Mouse (Mus musculus): ENCODE results near the gene Wwox. TPM values are rescaled to one million over a fixed set of nuclear protein-coding genes. Genes with fewer than 3 reads are reported as not detected.

Gene Wwox
- polyA plus RNA-seq, 1 experiment from 2014 or later = 13.8 TPM

DNA sequence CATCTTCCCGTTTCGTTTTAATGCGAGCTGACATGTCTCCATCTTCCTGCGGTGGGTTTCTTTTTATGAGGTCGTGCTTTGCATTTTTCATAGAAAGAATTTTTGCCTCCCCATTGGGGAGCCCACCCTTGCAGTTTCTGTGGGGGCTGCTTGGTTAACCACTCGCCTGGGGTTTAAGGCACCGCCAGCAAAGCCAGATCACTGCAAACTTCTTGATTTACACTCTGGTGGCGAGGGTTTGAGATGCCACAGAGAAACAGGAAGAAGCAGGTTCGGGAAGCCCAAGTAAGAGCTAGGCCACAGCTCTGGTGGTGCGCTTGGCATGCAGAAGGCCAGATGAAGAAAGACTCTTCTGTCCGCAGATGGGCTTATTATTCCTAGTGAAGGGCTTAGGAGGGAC, 789.4 kb downstream of the Wwox start:
- 90% methylated on average over 11 of the region's 11 CpGs for WGBS
- no peaks in the 10 kb centered on the region for H3K4me1 ChIP-seq (replicated peaks; ENCODE audit: control insufficient read depth, insufficient read depth, low read length)
- no peaks in the 10 kb centered on the region for H3K9me3 ChIP-seq (ENCODE audit: control insufficient read depth, low read length)
- H3K27me3 ChIP-seq (ENCODE audit: control insufficient read depth, insufficient read depth, low read length) = no peaks in the 10 kb centered on the region
- no peak overlapping the region for H3K4me3 ChIP-seq (ENCODE audit: low read depth, low read length)
- H3K9ac ChIP-seq (ENCODE audit: low read length) = no peak overlapping the region
- no peaks in the 10 kb centered on the region for H3K36me3 ChIP-seq (ENCODE audit: control insufficient read depth, insufficient read depth, low read length)
- H3K27ac ChIP-seq (ENCODE audit: low read depth, low read length) = no peak overlapping the region
- H3K4me2 ChIP-seq (ENCODE audit: low read depth, low read length, severe bottlenecking) = no peak overlapping the region
- ATAC-seq (replicated peaks; ENCODE audit: low FRiP score) (no peak), DNase-seq (ENCODE audit: low spot score) (no peak)

DNA sequence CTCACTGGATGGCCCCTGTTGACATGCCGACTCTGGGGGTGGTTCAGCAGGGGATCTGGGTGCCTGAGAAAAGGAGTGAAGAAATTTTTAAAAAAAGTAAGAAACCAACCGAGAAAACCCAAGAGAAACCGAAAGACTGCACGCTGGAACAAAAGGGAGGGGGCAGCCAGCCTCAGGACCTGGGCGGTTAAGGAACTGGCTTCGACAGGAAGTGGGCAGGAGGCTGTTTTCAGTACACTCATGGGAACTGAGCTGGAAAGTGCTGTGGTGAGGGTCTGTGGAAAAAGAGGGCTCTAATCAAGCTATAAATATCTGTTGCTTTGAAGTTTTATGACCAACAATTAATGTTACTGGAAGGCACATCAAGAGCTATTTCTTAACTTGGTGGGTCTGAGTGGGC, 794.6 kb downstream of the Wwox start:
- no peak overlapping the region for H3K4me3 ChIP-seq (ENCODE audit: low read depth, low read length)
- no peaks in the 10 kb centered on the region; the same call in 1 of the 2 replicates for H3K4me1 ChIP-seq (replicated peaks; ENCODE audit: control insufficient read depth, insufficient read depth, low read length)
- no peak for DNase-seq (ENCODE audit: low spot score)
- H3K36me3 ChIP-seq (ENCODE audit: control insufficient read depth, insufficient read depth, low read length) = no peaks in the 10 kb centered on the region
- H3K4me2 ChIP-seq (ENCODE audit: low read depth, low read length, severe bottlenecking) = no peak overlapping the region
- H3K27me3 ChIP-seq (ENCODE audit: control insufficient read depth, insufficient read depth, low read length) = no peaks in the 10 kb centered on the region
- H3K9ac ChIP-seq (ENCODE audit: low read length) = no peak overlapping the region
- H3K27ac ChIP-seq (ENCODE audit: low read depth, low read length) = no peak overlapping the region
- H3K9me3 ChIP-seq (ENCODE audit: control insufficient read depth, low read length) = no peaks in the 10 kb centered on the region
- no peak for ATAC-seq (replicated peaks; ENCODE audit: low FRiP score)
- 89% methylated on average over 6 of the region's 6 CpGs for WGBS

DNA sequence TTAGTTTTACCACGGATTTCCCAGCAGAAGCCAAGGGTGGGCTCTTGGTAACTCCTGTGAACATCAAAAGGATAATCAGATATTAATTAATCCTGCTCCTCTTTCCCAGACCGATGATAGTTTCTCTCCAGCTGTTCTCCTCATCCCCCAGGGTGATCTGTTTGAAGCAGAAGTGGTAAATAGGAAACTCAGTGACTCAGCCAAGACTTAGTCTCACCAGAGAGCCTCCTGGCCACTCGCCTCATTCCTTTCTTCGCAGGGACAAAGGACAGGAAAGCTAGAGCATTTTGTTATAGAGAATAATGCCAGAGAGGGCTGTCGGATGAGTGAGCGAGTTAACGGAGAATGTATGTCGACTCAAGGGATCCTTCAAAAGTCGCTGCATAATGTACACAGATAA, 798.1 kb downstream of the Wwox start:
- no peak overlapping the region for H3K27ac ChIP-seq (ENCODE audit: low read depth, low read length)
- no peaks in the 10 kb centered on the region; the same call in 1 of the 2 replicates for H3K4me1 ChIP-seq (replicated peaks; ENCODE audit: control insufficient read depth, insufficient read depth, low read length)
- no peaks in the 10 kb centered on the region for H3K36me3 ChIP-seq (ENCODE audit: control insufficient read depth, insufficient read depth, low read length)
- H3K4me3 ChIP-seq (ENCODE audit: low read depth, low read length) = no peak overlapping the region
- no peaks in the 10 kb centered on the region for H3K9me3 ChIP-seq (ENCODE audit: control insufficient read depth, low read length)
- ATAC-seq (replicated peaks; ENCODE audit: low FRiP score) (no peak), DNase-seq (ENCODE audit: low spot score) (no peak)
- H3K4me2 ChIP-seq (ENCODE audit: low read depth, low read length, severe bottlenecking) = no peak overlapping the region
- no peaks in the 10 kb centered on the region for H3K27me3 ChIP-seq (ENCODE audit: control insufficient read depth, insufficient read depth, low read length)
- whole genome bisulfite sequencing = 20% methylated on average over 9 of the region's 9 CpGs
- no peak overlapping the region for H3K9ac ChIP-seq (ENCODE audit: low read length)

DNA sequence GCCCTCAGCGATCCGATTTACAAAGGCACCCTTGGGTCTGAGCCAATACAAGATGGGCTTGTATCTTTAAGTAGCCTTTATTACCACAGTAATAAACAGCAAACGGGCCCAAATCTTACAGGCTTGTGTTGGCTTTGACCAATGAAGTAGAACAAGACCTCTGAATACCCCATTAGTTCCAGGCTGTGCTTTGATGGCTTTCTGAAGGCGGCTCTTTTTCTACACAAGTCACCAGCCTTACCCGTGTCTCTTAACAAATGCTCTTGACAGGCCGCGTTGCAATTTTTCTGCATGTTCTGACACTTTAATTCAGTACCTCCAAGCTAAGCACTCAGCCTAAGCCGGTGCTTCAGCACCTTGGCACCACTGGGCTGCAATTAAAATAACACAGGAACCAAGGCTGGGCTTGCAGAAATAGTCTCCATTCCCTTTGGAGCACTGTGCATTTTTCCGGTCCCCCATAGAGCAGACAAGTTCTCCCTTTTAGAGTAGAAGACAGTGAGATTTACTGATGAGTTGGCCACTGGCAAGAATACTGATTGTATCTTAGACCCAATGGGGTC, 804.1 kb downstream of the Wwox start:
- H3K4me1 ChIP-seq (replicated peaks; ENCODE audit: control insufficient read depth, insufficient read depth, low read length) = no peaks in the 10 kb centered on the region
- H3K27ac ChIP-seq (ENCODE audit: low read depth, low read length) = no peak overlapping the region
- 32% methylated on average over 9 of the region's 9 CpGs for WGBS
- H3K27me3 ChIP-seq (ENCODE audit: control insufficient read depth, insufficient read depth, low read length) = no peaks in the 10 kb centered on the region
- no peaks in the 10 kb centered on the region for H3K9me3 ChIP-seq (ENCODE audit: control insufficient read depth, low read length)
- H3K9ac ChIP-seq (ENCODE audit: low read length) = no peak overlapping the region
- no peaks in the 10 kb centered on the region for H3K36me3 ChIP-seq (ENCODE audit: control insufficient read depth, insufficient read depth, low read length)
- H3K4me2 ChIP-seq (ENCODE audit: low read depth, low read length, severe bottlenecking) = no peak overlapping the region
- H3K4me3 ChIP-seq (ENCODE audit: low read depth, low read length) = no peak overlapping the region
- no peak for DNase-seq (ENCODE audit: low spot score)
- ATAC-seq (replicated peaks; ENCODE audit: low FRiP score) = no peak

DNA sequence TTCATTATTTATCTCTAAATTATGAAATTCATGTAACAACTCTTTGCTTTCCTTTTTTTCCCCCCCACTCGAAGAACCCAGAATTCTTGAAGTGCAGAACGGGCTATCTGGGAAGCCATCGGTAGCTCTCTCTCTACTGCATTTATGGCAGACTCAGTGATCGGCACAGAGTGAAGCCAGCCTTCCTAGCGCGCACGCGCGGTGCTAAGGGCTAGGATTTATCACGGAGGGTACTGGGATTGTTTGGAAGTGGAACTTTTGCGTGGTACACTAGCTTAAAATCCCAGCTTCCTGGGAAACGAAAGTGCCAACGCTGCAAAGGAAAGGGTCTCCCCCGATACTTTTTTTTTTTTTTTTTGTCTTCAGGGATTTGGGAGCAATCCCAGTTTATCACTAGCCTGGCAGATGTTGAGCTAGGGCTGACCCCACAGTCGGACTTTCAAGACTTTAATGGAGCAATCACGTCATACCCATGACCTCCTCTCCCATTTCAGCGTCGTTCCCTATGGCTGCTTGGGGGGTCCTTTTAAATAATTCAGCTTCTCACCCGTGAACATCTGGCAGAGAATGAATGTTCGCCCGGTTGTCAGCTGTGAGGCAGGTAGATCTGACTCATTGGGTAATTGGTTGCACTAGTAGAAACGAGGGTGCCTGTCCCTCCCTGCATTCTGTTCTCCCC, 810.4 kb downstream of the Wwox start:
- H3K27me3 ChIP-seq (ENCODE audit: control insufficient read depth, insufficient read depth, low read length) = no peaks in the 10 kb centered on the region
- ATAC-seq (replicated peaks; ENCODE audit: low FRiP score) = no peak
- DNase-seq (ENCODE audit: low spot score) = no peak
- H3K9ac ChIP-seq (ENCODE audit: low read length) = no peak overlapping the region
- H3K27ac ChIP-seq (ENCODE audit: low read depth, low read length) = no peak overlapping the region
- WGBS = 39% methylated on average over 22 of the region's 22 CpGs
- H3K4me3 ChIP-seq (ENCODE audit: low read depth, low read length) = no peak overlapping the region
- H3K4me2 ChIP-seq (ENCODE audit: low read depth, low read length, severe bottlenecking) = peak overlapping the region; percentile 22; the same call in 1 of the 2 replicates
- H3K9me3 ChIP-seq (ENCODE audit: control insufficient read depth, low read length) = no peaks in the 10 kb centered on the region
- H3K4me1 ChIP-seq (replicated peaks; ENCODE audit: control insufficient read depth, insufficient read depth, low read length) = 0 out of 2 replicates have a peak, but pooled peaks cover 1% of the 10 kb centered on the region
- H3K36me3 ChIP-seq (ENCODE audit: control insufficient read depth, insufficient read depth, low read length) = no peaks in the 10 kb centered on the region

DNA sequence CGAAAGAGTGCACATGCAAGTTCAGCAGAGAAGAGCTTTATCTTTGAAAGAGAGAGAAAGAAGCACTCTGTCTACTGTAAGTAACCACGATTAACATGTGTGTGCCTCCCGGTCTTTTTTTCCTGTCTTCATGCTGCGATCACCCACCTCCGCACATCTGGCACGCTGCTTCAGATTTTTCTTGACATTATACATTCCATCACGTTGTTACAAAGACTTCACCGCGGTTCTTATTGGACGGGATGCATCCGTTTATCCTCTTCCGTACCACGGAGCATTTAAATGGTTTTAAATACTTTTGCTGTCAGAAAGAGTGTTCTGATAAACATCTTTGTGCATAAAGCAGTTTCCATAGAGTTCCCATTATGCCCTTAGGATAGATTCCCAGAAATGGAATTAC, 816.1 kb downstream of the Wwox start:
- H3K4me3 ChIP-seq (ENCODE audit: low read depth, low read length) = no peak overlapping the region
- peaks cover 3% of the 10 kb centered on the region; the same call in 1 of the 2 replicates for H3K4me1 ChIP-seq (replicated peaks; ENCODE audit: control insufficient read depth, insufficient read depth, low read length)
- H3K27me3 ChIP-seq (ENCODE audit: control insufficient read depth, insufficient read depth, low read length) = no peaks in the 10 kb centered on the region
- DNase-seq (ENCODE audit: low spot score) = no peak
- no peak for ATAC-seq (replicated peaks; ENCODE audit: low FRiP score)
- no peaks in the 10 kb centered on the region for H3K36me3 ChIP-seq (ENCODE audit: control insufficient read depth, insufficient read depth, low read length)
- 91% methylated on average over 13 of the region's 13 CpGs for WGBS
- no peak overlapping the region for H3K27ac ChIP-seq (ENCODE audit: low read depth, low read length)
- no peak overlapping the region for H3K4me2 ChIP-seq (ENCODE audit: low read depth, low read length, severe bottlenecking)
- H3K9me3 ChIP-seq (ENCODE audit: control insufficient read depth, low read length) = no peaks in the 10 kb centered on the region
- H3K9ac ChIP-seq (ENCODE audit: low read length) = no peak overlapping the region

DNA sequence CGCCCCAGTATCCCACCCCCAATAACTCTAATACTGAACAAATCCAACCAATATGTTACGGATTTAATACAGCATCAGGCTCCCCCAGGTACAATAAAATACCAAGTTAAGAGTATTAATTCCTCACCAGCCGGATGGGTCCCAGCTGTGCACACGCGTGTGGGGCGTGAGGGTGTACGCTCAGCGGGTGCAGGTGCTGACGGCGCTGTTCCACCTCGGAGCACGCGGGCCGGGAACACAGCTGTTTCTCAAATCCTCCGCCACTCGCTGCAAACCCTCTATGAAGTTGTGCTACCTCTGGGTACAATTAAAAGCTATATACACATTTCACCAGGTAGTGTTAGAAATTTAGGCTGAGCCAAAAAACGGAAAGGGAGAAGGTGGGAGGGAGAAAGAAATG, 818.0 kb downstream of the Wwox start:
- no peak overlapping the region for H3K4me3 ChIP-seq (ENCODE audit: low read depth, low read length)
- H3K36me3 ChIP-seq (ENCODE audit: control insufficient read depth, insufficient read depth, low read length) = no peaks in the 10 kb centered on the region
- no peaks in the 10 kb centered on the region for H3K27me3 ChIP-seq (ENCODE audit: control insufficient read depth, insufficient read depth, low read length)
- WGBS = 92% methylated on average over 17 of the region's 17 CpGs
- no peak overlapping the region for H3K4me2 ChIP-seq (ENCODE audit: low read depth, low read length, severe bottlenecking)
- H3K27ac ChIP-seq (ENCODE audit: low read depth, low read length) = no peak overlapping the region
- H3K4me1 ChIP-seq (replicated peaks; ENCODE audit: control insufficient read depth, insufficient read depth, low read length) = peaks cover 3% of the 10 kb centered on the region; the same call in 1 of the 2 replicates
- DNase-seq (ENCODE audit: low spot score) (no peak), ATAC-seq (replicated peaks; ENCODE audit: low FRiP score) (no peak)
- no peak overlapping the region for H3K9ac ChIP-seq (ENCODE audit: low read length)
- H3K9me3 ChIP-seq (ENCODE audit: control insufficient read depth, low read length) = no peaks in the 10 kb centered on the region

DNA sequence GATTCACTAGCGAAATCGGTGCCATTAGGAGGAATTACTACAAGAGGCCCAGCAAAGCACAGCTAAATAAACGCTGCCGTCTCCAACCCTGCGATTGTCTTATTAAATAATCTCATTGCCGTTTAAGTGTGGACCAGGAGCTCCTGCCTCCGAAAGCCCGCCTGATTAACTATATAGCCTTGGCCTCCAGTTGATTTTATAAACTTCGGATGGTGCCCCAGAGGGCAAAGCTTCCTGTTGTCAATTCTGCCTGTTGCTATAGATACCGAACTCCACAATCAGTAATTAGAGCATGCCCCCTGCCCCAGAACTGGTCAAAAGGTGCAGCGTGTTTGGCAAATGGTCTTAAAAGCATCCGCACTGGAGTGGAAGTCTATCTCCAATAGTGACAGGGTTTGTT, 820.4 kb downstream of the Wwox start:
- ATAC-seq (replicated peaks; ENCODE audit: low FRiP score) = 0 out of 2 replicates have a peak, but pooled peaks have one; percentile 27
- H3K9ac ChIP-seq (ENCODE audit: low read length) = no peak overlapping the region
- H3K36me3 ChIP-seq (ENCODE audit: control insufficient read depth, insufficient read depth, low read length) = no peaks in the 10 kb centered on the region
- H3K27me3 ChIP-seq (ENCODE audit: control insufficient read depth, insufficient read depth, low read length) = no peaks in the 10 kb centered on the region
- no peak overlapping the region for H3K4me2 ChIP-seq (ENCODE audit: low read depth, low read length, severe bottlenecking)
- no peak overlapping the region for H3K27ac ChIP-seq (ENCODE audit: low read depth, low read length)
- no peak overlapping the region for H3K4me3 ChIP-seq (ENCODE audit: low read depth, low read length)
- peaks cover 3% of the 10 kb centered on the region; the same call in 1 of the 2 replicates for H3K4me1 ChIP-seq (replicated peaks; ENCODE audit: control insufficient read depth, insufficient read depth, low read length)
- WGBS = 33% methylated on average over 12 of the region's 12 CpGs
- no peak for DNase-seq (ENCODE audit: low spot score)
- H3K9me3 ChIP-seq (ENCODE audit: control insufficient read depth, low read length) = no peaks in the 10 kb centered on the region

DNA sequence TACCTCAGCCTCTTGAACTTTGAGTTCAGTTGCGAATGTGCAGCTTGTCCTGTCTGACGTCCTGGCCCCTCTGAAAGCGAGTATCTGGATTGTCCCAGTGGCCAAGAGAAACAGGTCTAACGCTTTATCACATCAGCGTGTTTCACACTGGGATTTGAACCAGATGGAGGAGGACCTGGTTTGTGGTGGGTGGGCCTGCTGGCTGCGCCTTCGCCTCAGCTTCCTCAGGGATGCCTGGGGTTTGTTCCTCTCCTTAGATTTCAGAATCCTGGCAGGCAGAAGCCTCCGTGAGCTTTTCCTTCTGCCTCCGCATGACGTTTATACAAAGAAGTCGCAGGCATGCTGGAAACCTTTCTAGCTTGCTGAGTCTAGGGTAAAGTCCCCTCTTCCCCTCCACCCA, 827.7 kb downstream of the Wwox start:
- Histone ChIP-seq H3K36me3 (ENCODE audit: control insufficient read depth, insufficient read depth, low read length) (no peaks in the 10 kb centered on the region), H3K9me3 (ENCODE audit: control insufficient read depth, low read length) (no peaks in the 10 kb centered on the region), H3K4me2 (ENCODE audit: low read depth, low read length, severe bottlenecking) (no peak overlapping the region), H3K27ac (ENCODE audit: low read depth, low read length) (no peak overlapping the region), H3K4me3 (ENCODE audit: low read depth, low read length) (no peak overlapping the region), H3K27me3 (ENCODE audit: control insufficient read depth, insufficient read depth, low read length) (no peaks in the 10 kb centered on the region), H3K9ac (ENCODE audit: low read length) (no peak overlapping the region), H3K4me1 (replicated peaks; ENCODE audit: control insufficient read depth, insufficient read depth, low read length) (no peaks in the 10 kb centered on the region)
- no peak for ATAC-seq (replicated peaks; ENCODE audit: low FRiP score)
- 83% methylated on average over 11 of the region's 11 CpGs for WGBS
- DNase-seq (ENCODE audit: low spot score) = no peak
